Mouse (Mus musculus) forebrain, embryonic 10.5 days (tissue): ENCODE results near the gene Cachd1. TPM values are rescaled to one million over a fixed set of nuclear protein-coding genes. Genes with fewer than 3 reads are reported as not detected.
A peak's percentile ranks its signal among the peaks of the same experiment; 100 is the strongest.

Experiments
- DNase-seq: peaks from one replicate; pipeline ENCODE4 v3.0.0-alpha.2; 2017; ENCODE audit warnings: low spot score; ENCODE audit errors: extremely low spot score
- H3K27ac ChIP-seq: fragments of 300-500 bp; sonication (generic); 2 replicates; pipeline ENCODE4 v1.5.1; 2016; ENCODE audit warnings: mild to moderate bottlenecking
- H3K27me3 ChIP-seq: fragments of 300-500 bp; sonication (generic); 2 replicates; pipeline ENCODE4 v1.6.1; 2016; ENCODE audit warnings: mild to moderate bottlenecking; ENCODE audit not compliant: poor library complexity, severe bottlenecking
- H3K36me3 ChIP-seq: fragments of 300-500 bp; sonication (generic); replicated peaks from 2 replicates; pipeline ENCODE4 v1.6.1; 2016; ENCODE audit warnings: mild to moderate bottlenecking, moderate library complexity
- H3K4me1 ChIP-seq: fragments of 300-500 bp; sonication (generic); 2 replicates; pipeline ENCODE4 v1.6.1; 2016
- H3K4me3 ChIP-seq: fragments of 300-500 bp; sonication (generic); 2 replicates; pipeline ENCODE4 v1.5.1; 2016; ENCODE audit warnings: mild to moderate bottlenecking, moderate library complexity
- H3K9me3 ChIP-seq: fragments of 300-500 bp; sonication (generic); 2 replicates; pipeline ENCODE4 v1.6.1; 2016; ENCODE audit warnings: mild to moderate bottlenecking, moderate library complexity
- WGBS: fragments of 180-500 bp; shearing (Covaris S2); methylation state at CpG from one replicate; pipeline ENCODE4 v1.1.7; 2016; 5-methylcytosine and 5-hydroxymethylcytosine counted together
- polyA plus RNA-seq: library from polyadenylated mRNA; unstranded; fragments of >200 nt; fragmentation: Nextera tagmentation; extraction: Ambion mirVana; gene quantifications from 2 replicates; pipeline ENCODE4 v1.2.1, GENCODE M21; 2016

The Cachd1 gene
- polyA plus RNA-seq, 1 experiment from 2014 or later, result 25.5 TPM

DNA sequence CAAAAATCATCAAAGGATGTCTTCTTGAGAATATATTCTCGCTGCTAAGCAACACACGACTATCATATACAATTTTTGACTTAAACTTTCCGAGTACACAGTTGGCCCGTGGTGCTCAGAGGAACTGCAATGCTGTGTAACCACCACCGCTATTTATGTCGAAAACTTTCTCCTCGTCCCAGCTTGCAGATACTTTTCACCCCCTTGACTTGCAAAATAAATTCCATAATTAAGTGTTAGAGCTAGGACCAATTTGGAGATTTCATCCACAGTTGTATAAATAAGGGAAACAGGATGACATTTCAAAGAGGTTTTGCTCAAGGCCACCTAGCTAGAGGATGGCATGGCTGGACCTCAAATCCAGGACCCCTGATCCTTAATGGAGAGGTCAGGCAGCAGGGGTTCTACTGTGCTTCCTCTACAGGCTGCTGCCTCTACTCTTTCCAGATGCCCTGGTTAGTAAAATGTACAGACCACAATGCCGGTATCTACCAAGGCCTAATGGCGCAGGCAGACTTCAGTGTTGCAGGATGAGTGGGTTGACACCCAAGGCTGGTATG lies 251.5 kb downstream of the Cachd1 start:
- Histone ChIP-seq H3K9me3 (peaks cover 7% of the 10 kb centered on the region), H3K27ac (no peak overlapping the region), H3K27me3 (no peaks in the 10 kb centered on the region), H3K4me1 (0 out of 2 replicates have a peak, but pooled peaks cover 5% of the 10 kb centered on the region), H3K36me3 (0 out of 2 replicates have a peak, but pooled peaks cover under 1% of the 10 kb centered on the region), H3K4me3 (no peak overlapping the region)
- no peak for DNase-seq
- 93% methylated on average over 9 of the region's 9 CpGs for WGBS

DNA sequence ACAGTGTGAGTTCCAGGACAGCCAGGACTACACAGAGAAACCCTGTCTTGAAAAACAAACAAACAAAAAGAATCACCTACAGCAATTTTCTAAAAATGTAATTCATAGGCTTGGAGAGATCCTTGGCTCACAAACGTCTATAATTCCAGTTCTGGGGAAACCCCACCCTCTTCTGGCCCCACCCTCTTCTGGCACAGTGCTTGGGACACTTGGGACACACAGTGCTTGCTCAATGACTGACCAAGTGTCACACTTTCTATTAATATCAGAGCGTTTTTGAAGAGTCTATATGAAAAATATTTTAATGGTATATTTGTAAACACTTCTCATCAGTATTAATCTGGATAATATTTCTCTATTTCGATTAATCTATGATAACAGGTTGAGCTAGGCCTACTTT lies 256.6 kb downstream of the Cachd1 start:
- Histone ChIP-seq H3K27ac (no peak overlapping the region), H3K4me1 (no peaks in the 10 kb centered on the region), H3K27me3 (no peaks in the 10 kb centered on the region), H3K36me3 (no peaks in the 10 kb centered on the region), H3K4me3 (no peak overlapping the region), H3K9me3 (no peaks in the 10 kb centered on the region)
- WGBS, result 76% methylated on average over 3 of the region's 3 CpGs
- no peak for DNase-seq

- H3K4me1 ChIP-seq, result no peaks in the 10 kb centered on the region
- no peak overlapping the region for H3K4me3 ChIP-seq
- WGBS, result 92% methylated on average over 5 of the region's 5 CpGs
- no peaks in the 10 kb centered on the region for H3K9me3 ChIP-seq
- no peak for DNase-seq
- H3K27ac ChIP-seq, result no peak overlapping the region
- no peaks in the 10 kb centered on the region for H3K27me3 ChIP-seq
- no peaks in the 10 kb centered on the region for H3K36me3 ChIP-seq
Measured at GRCm38 (mm10) chr4:101035131-101035530, 258.7 kb downstream of the Cachd1 start.

DNA sequence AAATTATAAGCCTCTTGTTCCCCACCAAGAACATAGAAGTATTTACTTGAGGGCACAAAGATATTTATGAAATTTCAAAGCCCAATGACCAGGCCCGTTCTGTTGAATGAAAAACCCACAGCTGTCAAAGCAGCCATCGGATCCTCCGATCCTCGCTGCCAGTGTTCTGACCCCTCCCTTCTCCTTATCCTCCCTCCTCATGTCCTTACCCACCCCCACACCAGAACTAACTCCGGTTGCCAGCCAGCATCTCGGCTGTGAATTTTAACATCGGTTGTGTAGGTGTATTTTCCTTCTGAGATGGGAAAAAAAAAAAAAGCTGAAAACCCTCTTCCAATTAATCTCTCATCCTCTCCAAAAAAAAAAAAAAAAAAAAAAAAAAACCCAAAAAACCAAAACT lies 260.7 kb downstream of the Cachd1 start:
- H3K4me3 ChIP-seq, result no peak overlapping the region
- H3K9me3 ChIP-seq, result no peaks in the 10 kb centered on the region
- DNase-seq, result no peak
- H3K27ac ChIP-seq, result no peak overlapping the region
- H3K27me3 ChIP-seq, result no peaks in the 10 kb centered on the region
- H3K4me1 ChIP-seq, result no peaks in the 10 kb centered on the region
- no peaks in the 10 kb centered on the region for H3K36me3 ChIP-seq
- WGBS, result 79% methylated on average over 7 of the region's 7 CpGs

- no peaks in the 10 kb centered on the region for H3K9me3 ChIP-seq
- WGBS, result 81% methylated on average over 2 of the region's 2 CpGs
- DNase-seq, result no peak
- no peaks in the 10 kb centered on the region for H3K27me3 ChIP-seq
- H3K36me3 ChIP-seq, result no peaks in the 10 kb centered on the region
- no peak overlapping the region for H3K4me3 ChIP-seq
- no peak overlapping the region for H3K27ac ChIP-seq
- H3K4me1 ChIP-seq, result no peaks in the 10 kb centered on the region
Measured at GRCm38 (mm10) chr4:101043691-101044090, 267.2 kb downstream of the Cachd1 start.

- no peaks in the 10 kb centered on the region for H3K4me1 ChIP-seq
- no peaks in the 10 kb centered on the region for H3K27me3 ChIP-seq
- no peak overlapping the region for H3K4me3 ChIP-seq
- DNase-seq, result no peak
- no peaks in the 10 kb centered on the region for H3K36me3 ChIP-seq
- no peaks in the 10 kb centered on the region for H3K9me3 ChIP-seq
- H3K27ac ChIP-seq, result no peak overlapping the region
Measured at GRCm38 (mm10) chr4:101044149-101044548, 267.7 kb downstream of the Cachd1 start.

GRCm38 (mm10) chr4:101046576-101046975 lies 270.1 kb downstream of the Cachd1 start:
- Histone ChIP-seq H3K27ac (no peak overlapping the region), H3K36me3 (no peaks in the 10 kb centered on the region), H3K4me1 (no peaks in the 10 kb centered on the region), H3K9me3 (no peaks in the 10 kb centered on the region), H3K4me3 (no peak overlapping the region), H3K27me3 (no peaks in the 10 kb centered on the region)
- DNase-seq, result no peak
- 86% methylated on average over 4 of the region's 4 CpGs for WGBS

DNA sequence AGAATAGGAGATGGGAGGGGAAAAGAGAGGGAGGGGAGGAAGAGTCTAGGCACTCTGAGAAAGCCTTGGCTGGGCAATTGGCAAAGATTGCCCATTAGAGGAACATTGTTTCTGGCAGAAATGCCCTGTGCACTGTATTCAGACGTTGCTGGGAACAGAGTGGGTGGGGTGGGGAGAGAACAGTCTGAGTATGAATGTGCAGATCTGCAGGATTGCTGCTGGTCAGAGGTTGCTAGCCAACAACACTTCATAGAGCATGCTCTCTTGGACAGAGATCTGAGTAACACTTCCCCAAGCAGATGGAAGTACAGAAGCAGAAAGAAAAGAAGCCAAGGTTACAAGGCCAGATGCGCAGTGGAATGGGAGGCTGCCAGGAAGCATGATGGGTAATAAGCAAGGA lies 285.7 kb downstream of the Cachd1 start:
- no peak for DNase-seq
- Histone ChIP-seq H3K9me3 (0 out of 2 replicates have a peak, but pooled peaks cover 5% of the 10 kb centered on the region), H3K4me1 (peaks cover 7% of the 10 kb centered on the region; the same call in 1 of the 2 replicates), H3K36me3 (no peaks in the 10 kb centered on the region), H3K4me3 (no peak overlapping the region), H3K27me3 (peaks cover 2% of the 10 kb centered on the region), H3K27ac (no peak overlapping the region)
- WGBS, result 82% methylated on average over 2 of the region's 2 CpGs

DNA sequence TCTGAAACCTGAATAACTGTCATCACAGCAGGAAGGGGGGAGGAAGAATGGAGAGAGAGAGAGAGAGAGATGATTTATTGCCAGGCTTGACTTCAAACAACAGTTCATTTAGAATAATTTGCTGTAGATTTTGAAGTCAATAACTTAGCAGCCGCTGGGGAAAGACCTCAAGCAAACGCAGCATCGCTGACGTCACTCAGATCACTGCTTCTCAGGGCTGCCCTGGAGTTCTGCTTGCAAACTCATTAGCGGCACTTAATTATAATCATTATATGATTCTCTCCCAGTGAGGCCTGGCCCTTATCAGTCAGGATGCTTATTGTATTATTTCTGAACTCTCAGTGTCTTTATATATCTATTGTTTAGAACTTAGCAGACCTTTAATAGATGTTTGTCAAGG lies 289.9 kb downstream of the Cachd1 start:
- no peaks in the 10 kb centered on the region for H3K36me3 ChIP-seq
- H3K9me3 ChIP-seq, result 0 out of 2 replicates have a peak, but pooled peaks cover 1% of the 10 kb centered on the region
- H3K4me1 ChIP-seq, result peaks cover 17% of the 10 kb centered on the region
- DNase-seq, result no peak
- H3K4me3 ChIP-seq, result no peak overlapping the region
- H3K27me3 ChIP-seq, result peaks cover 23% of the 10 kb centered on the region
- H3K27ac ChIP-seq, result no peak overlapping the region
- WGBS, result 68% methylated on average over 5 of the region's 5 CpGs

- Histone ChIP-seq H3K27me3 (peaks cover 23% of the 10 kb centered on the region), H3K9me3 (no peaks in the 10 kb centered on the region), H3K27ac (peak within 1 kb of the TSS; percentile 92), H3K4me1 (peaks cover 20% of the 10 kb centered on the region), H3K36me3 (no peaks in the 10 kb centered on the region), H3K4me3 (peak within 1 kb of the TSS; percentile 87)
- WGBS, result under 1% methylated on average over 53 of the region's 54 CpGs
- peak; percentile 60 for DNase-seq
Measured at GRCm38 (mm10) chr4:101068786-101069153, 292.3 kb downstream of the Cachd1 start, which contains the start of gene Raver2. Gene Raver2, plus strand, starts transcription at chr4:101068983.

- no peaks in the 10 kb centered on the region for H3K9me3 ChIP-seq
- WGBS, result 1% methylated on average over 55 of the region's 55 CpGs
- no peaks in the 10 kb centered on the region for H3K36me3 ChIP-seq
- peaks cover 20% of the 10 kb centered on the region for H3K4me1 ChIP-seq
- DNase-seq, result peak; percentile 60
- peak overlapping the region; percentile 92 for H3K27ac ChIP-seq
- H3K27me3 ChIP-seq, result peaks cover 23% of the 10 kb centered on the region
- H3K4me3 ChIP-seq, result peak overlapping the region; percentile 87
Measured at GRCm38 (mm10) chr4:101069154-101069971, 292.9 kb downstream of the Cachd1 start.

GRCm38 (mm10) chr4:101071570-101071969 lies 295.1 kb downstream of the Cachd1 start:
- peaks cover 23% of the 10 kb centered on the region for H3K27me3 ChIP-seq
- no peaks in the 10 kb centered on the region for H3K9me3 ChIP-seq
- DNase-seq, result no peak
- no peaks in the 10 kb centered on the region for H3K36me3 ChIP-seq
- 88% methylated on average over 4 of the region's 4 CpGs for WGBS
- no peak overlapping the region for H3K27ac ChIP-seq
- H3K4me1 ChIP-seq, result peaks cover 20% of the 10 kb centered on the region
- H3K4me3 ChIP-seq, result no peak overlapping the region

GRCm38 (mm10) chr4:101076425-101076824 lies 299.9 kb downstream of the Cachd1 start:
- Histone ChIP-seq H3K4me3 (no peak overlapping the region), H3K4me1 (peaks cover 42% of the 10 kb centered on the region), H3K27me3 (no peaks in the 10 kb centered on the region), H3K27ac (no peak overlapping the region), H3K9me3 (no peaks in the 10 kb centered on the region), H3K36me3 (no peaks in the 10 kb centered on the region)
- no peak for DNase-seq
- 35% methylated on average over 3 of the region's 3 CpGs for WGBS
